Mouse (Mus musculus) midbrain, embryonic 15.5 days (tissue): ENCODE results near the gene Cckar. TPM values are rescaled to one million over a fixed set of nuclear protein-coding genes. Genes with fewer than 3 reads are reported as not detected.
A peak's percentile ranks its signal among the peaks of the same experiment; 100 is the strongest.

Experiments
- ATAC-seq: fragments of 200-750 bp; cut with Nextera tagmentation; replicated peaks from 2 replicates; pipeline ENCODE4 v1.8.0; 2017; ENCODE audit warnings: moderate TSS enrichment
- H3K27ac ChIP-seq: fragments of 300-500 bp; sonication (generic); 2 replicates; pipeline ENCODE4 v1.5.1; 2015; ENCODE audit warnings: mild to moderate bottlenecking, inconsistent platforms
- H3K27me3 ChIP-seq: fragments of 300-500 bp; sonication (generic); replicated peaks from 2 replicates; pipeline ENCODE4 v1.6.1; 2015; ENCODE audit warnings: inconsistent platforms
- H3K36me3 ChIP-seq: fragments of 300-500 bp; sonication (generic); replicated peaks from 2 replicates; pipeline ENCODE4 v1.6.1; 2015; ENCODE audit warnings: inconsistent platforms
- H3K4me1 ChIP-seq: fragments of 300-500 bp; sonication (generic); 2 replicates; pipeline ENCODE4 v1.6.1; 2015; ENCODE audit warnings: inconsistent platforms
- H3K4me2 ChIP-seq: fragments of 300-500 bp; sonication (generic); 2 replicates; pipeline ENCODE4 v1.6.1; 2015; ENCODE audit warnings: inconsistent platforms, mild to moderate bottlenecking, moderate library complexity
- H3K4me3 ChIP-seq: fragments of 300-500 bp; sonication (generic); 2 replicates; pipeline ENCODE4 v1.5.1; 2015; ENCODE audit warnings: mild to moderate bottlenecking, inconsistent platforms
- H3K9ac ChIP-seq: fragments of 300-500 bp; sonication (generic); 2 replicates; pipeline ENCODE4 v1.6.1; 2015; ENCODE audit warnings: mild to moderate bottlenecking, inconsistent platforms
- H3K9me3 ChIP-seq: fragments of 300-500 bp; sonication (generic); 2 replicates; pipeline ENCODE4 v1.6.1; 2016; ENCODE audit warnings: inconsistent platforms
- WGBS: fragments of 180-500 bp; shearing (Covaris S2); methylation state at CpG from one replicate; pipeline ENCODE4 v1.1.7; 2015; ENCODE audit warnings: mixed read lengths; 5-methylcytosine and 5-hydroxymethylcytosine counted together
- polyA plus RNA-seq: library from polyadenylated mRNA; unstranded; fragments of >200 nt; fragmentation: Nextera tagmentation; extraction: Ambion mirVana; gene quantifications from 2 replicates; pipeline ENCODE4 v1.2.1, GENCODE M21; 2015

Cckar gene
- polyA plus RNA-seq, 1 experiment from 2014 or later: 1.1 TPM

DNA sequence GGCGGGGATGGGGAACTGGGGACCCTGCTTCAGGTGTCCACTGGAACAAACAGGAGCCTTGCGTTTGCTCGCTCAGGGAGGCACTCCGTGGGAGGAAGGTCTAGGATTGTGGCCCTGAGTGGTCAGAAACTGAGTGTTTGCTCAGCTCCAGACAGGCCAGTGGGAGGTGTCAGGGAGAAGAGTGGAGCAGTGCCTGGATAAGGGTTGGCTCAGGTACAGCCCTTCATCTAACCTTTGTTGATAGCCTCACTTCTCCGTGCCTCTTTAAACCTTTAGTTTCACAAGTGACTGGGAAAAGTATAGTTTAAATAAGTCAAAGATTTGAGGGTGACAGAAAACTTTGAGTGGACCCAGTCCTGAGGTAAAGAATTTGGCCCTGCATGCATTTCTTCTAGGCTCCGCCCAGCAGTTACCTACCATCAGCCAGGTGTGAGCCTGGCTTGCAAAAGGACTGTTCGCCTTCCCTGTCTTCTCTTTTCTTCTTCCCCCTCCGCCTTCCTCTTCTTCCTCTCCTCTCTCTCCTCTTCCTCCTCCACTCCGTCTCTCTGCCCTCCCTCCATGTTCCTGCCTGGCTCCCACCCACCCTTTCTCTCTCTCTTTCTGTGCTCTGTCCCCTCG, 37.1 kb downstream of the Cckar start:
- no peaks in the 10 kb centered on the region for H3K9me3 ChIP-seq
- ATAC-seq: no peak
- no peak overlapping the region for H3K9ac ChIP-seq
- no peak overlapping the region for H3K27ac ChIP-seq
- 94% methylated on average over 10 of the region's 10 CpGs for WGBS
- no peak overlapping the region for H3K4me2 ChIP-seq
- no peaks in the 10 kb centered on the region for H3K4me1 ChIP-seq
- no peak overlapping the region for H3K4me3 ChIP-seq
- no peaks in the 10 kb centered on the region for H3K36me3 ChIP-seq
- H3K27me3 ChIP-seq: no peaks in the 10 kb centered on the region

DNA sequence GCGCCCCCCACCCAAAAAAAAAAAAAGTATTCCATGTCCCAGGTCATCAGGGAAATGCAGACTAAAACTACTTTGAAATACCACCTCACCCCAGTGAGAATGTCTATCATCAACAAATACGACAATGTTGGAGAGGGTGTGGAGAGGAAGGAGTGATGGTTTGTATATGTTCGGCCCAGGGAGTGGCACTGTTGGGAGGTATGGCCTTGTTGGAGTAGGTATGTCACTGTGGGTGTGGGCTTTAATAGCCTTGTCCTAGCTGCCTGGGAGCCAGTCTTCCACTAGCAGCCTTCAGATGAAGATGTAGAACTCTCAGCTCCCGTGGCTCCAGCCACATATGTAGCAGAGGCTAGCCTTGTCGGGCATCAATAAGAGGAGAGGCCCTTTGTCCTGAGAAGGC, 39.5 kb downstream of the Cckar start:
- no peaks in the 10 kb centered on the region for H3K4me1 ChIP-seq
- no peak overlapping the region for H3K27ac ChIP-seq
- H3K4me2 ChIP-seq: no peak overlapping the region
- no peak overlapping the region for H3K4me3 ChIP-seq
- no peaks in the 10 kb centered on the region for H3K36me3 ChIP-seq
- H3K9ac ChIP-seq: no peak overlapping the region
- no peaks in the 10 kb centered on the region for H3K27me3 ChIP-seq
- H3K9me3 ChIP-seq: no peaks in the 10 kb centered on the region
- ATAC-seq: no peak
- WGBS: 85% methylated on average over 5 of the region's 5 CpGs

DNA sequence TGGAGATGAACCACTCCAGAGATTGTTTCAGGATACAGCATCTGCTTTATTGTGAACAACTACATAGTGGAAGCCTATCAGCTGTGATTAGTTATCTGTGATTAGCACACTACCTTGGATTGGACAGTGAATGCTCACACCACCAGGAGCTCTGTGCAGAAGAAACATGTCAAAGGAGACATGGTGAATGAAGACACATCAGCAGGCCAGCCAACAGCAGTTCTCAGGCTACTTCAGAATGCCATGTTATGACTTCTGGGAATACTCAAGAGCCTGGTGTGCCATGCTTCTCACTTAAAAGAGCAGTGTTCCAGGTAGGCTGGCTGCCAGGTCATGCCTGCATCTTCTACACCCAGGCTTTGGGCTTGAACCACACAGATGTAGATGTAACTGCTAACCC, 43.8 kb downstream of the Cckar start:
- Histone ChIP-seq H3K36me3 (no peaks in the 10 kb centered on the region), H3K9me3 (no peaks in the 10 kb centered on the region), H3K4me3 (no peak overlapping the region), H3K9ac (no peak overlapping the region), H3K4me2 (no peak overlapping the region), H3K4me1 (no peaks in the 10 kb centered on the region), H3K27ac (no peak overlapping the region), H3K27me3 (no peaks in the 10 kb centered on the region)
- ATAC-seq: no peak

DNA sequence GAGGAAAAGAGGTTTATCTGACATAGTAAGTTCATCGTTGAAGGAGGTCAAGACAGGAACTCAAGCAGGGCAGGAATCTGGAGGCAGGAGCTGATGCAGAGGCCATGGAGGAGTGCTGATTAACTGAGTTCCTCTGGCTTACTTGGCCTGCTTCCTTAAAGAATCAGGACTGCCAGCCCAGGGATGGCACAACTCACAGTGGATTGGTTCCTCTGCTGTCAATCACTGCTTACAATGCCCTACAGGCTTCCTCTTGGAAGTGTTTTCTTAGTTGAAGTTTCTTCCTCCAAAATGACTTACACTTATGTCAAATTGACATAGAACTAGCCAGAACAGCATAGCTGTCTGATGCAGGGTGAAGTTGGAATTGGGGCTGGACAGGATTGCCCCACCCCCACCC, 45.1 kb downstream of the Cckar start:
- 83% methylated on average over 1 of the region's 1 CpGs for WGBS
- H3K4me3 ChIP-seq: no peak overlapping the region

DNA sequence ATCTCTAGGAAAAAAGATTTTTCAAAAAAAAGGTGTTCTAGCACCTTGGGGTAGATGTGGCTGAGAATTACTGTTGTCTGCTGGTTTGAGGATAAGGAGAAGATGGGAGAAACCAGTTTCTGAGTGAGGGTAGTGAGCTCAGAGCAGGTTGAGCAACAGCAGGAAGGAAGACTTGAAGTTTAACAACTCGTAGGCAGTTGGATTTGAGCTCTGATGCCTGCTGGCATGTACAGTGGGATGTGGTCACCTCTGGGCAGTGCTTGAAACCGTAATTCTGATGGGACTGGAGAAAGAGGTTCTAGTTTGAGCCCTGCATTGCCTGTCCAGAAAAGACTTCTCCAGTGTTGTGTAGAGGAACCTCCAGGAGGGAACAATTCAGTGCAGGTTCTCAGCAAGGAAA, 46.0 kb downstream of the Cckar start:
- no peak for ATAC-seq
- H3K9ac ChIP-seq: no peak overlapping the region
- no peak overlapping the region for H3K27ac ChIP-seq
- no peaks in the 10 kb centered on the region for H3K27me3 ChIP-seq
- no peaks in the 10 kb centered on the region for H3K36me3 ChIP-seq
- 93% methylated on average over 2 of the region's 2 CpGs for WGBS
- H3K4me2 ChIP-seq: no peak overlapping the region
- H3K9me3 ChIP-seq: no peaks in the 10 kb centered on the region
- no peak overlapping the region for H3K4me3 ChIP-seq
- H3K4me1 ChIP-seq: no peaks in the 10 kb centered on the region

More for the DNA sequence above, 45.1 kb downstream of the Cckar start:
- Histone ChIP-seq H3K27me3 (no peaks in the 10 kb centered on the region), H3K9ac (no peak overlapping the region), H3K9me3 (no peaks in the 10 kb centered on the region), H3K4me1 (no peaks in the 10 kb centered on the region), H3K4me2 (no peak overlapping the region), H3K27ac (no peak overlapping the region), H3K36me3 (no peaks in the 10 kb centered on the region)
- ATAC-seq: no peak

DNA sequence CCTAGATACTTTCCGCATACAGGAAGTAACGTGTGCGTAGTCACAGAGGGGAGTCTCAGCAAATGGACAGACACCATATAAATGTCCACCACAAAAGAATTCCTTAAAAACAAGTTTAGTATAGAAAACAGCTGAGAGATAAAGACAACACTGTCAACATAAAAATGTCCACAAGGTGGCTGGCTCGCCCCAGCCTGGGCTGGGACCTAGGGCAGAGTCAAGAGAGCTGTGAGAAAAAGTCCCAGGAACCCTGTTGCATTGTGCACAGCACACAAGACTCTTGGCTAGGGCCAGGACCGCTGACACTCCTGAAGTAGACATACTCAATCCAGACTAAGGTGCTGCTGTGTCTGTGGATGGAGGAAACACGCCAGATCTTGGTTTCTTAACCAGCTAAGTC, 49.6 kb downstream of the Cckar start:
- H3K36me3 ChIP-seq: no peaks in the 10 kb centered on the region
- WGBS: 85% methylated on average over 6 of the region's 6 CpGs
- no peak overlapping the region for H3K27ac ChIP-seq
- no peaks in the 10 kb centered on the region for H3K4me1 ChIP-seq
- no peaks in the 10 kb centered on the region for H3K27me3 ChIP-seq
- H3K9ac ChIP-seq: no peak overlapping the region
- H3K9me3 ChIP-seq: no peaks in the 10 kb centered on the region
- no peak overlapping the region for H3K4me2 ChIP-seq
- H3K4me3 ChIP-seq: no peak overlapping the region
- peak; percentile 77; the same call in 1 of the 2 replicates for ATAC-seq

DNA sequence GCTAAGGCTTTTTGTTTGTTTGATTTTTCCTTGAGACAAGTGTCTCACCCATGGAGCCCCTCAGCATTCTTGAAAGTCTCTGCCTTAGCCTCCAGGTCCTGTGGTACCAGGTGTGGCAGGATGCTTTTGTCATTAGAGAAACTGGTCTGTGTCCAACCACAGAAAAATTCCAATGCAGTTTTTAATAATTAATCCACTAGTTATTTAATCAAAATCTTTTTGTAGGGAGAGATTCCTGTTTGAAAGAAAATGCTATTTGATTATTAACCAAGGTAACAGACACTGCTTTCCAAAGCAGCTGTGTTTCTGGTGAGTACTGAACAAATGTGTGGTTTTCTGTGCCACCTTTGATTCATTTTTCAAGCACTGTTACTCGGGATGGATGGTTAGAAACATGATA, 50.9 kb downstream of the Cckar start:
- no peak overlapping the region for H3K27ac ChIP-seq
- no peak overlapping the region for H3K4me3 ChIP-seq
- no peaks in the 10 kb centered on the region for H3K4me1 ChIP-seq
- H3K36me3 ChIP-seq: no peaks in the 10 kb centered on the region; the same call in 1 of the 2 replicates
- 26% methylated on average over 1 of the region's 1 CpGs for WGBS
- H3K27me3 ChIP-seq: no peaks in the 10 kb centered on the region
- H3K9me3 ChIP-seq: no peaks in the 10 kb centered on the region
- H3K9ac ChIP-seq: no peak overlapping the region
- no peak for ATAC-seq
- H3K4me2 ChIP-seq: no peak overlapping the region

Other genes starting within 250 kb of the Cckar start
- gene Rbpj, start 241.6 kb downstream of the Cckar start, polyA plus RNA-seq: 30.7 and 32.2 TPM in 2 replicates
- gene Tbc1d19, start 101.9 kb upstream of the Cckar start, polyA plus RNA-seq: 57.9 and 66.8 TPM in 2 replicates